In the genomic region with DNA sequence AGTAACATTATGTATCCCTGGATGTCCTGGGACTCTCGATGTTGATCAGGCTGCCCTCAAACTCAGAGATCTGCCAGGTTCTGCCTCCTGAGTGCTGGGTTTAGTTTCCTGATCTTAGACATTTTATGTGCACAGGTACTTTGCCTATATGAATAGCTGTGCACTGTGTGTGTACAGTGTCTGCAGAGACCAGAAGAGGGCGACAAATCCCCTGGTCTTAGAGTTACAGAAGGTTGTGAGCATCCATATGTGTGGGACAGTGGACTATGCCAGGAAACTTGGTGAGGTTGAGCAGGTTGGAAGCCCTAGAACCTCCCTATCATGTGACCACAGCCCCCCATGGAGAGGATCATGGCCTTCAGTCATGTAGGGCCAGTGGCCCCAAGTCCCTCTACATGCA, we compare ENCODE assay signal across 20 mouse cellular contexts. TPM values are rescaled to one million over a fixed set of nuclear protein-coding genes. Genes with fewer than 3 reads are reported as not detected.
A peak's percentile ranks its signal among the peaks of the same experiment; 100 is the strongest.
DNase-seq lines count a peak whose midpoint lies in the region; ATAC-seq and TF ChIP-seq lines count a peak whose summit lies in the region.
"Had no signal": no experiment of that assay in that cellular context is flagged by ENCODE, and none has a peak within 500 bp of the region (broad histone marks: within the 10 kb centered on the region; RNA-seq: fewer than 3 reads in every experiment).

No protein-coding gene starts in this region.

- no peaks in the 10 kb centered on the region for H3K36me3 ChIP-seq in intestine, postnatal 0 days (ENCODE audit: control insufficient read depth, insufficient read depth)
- no peaks in the 10 kb centered on the region for H3K36me3 ChIP-seq in intestine, embryonic 16.5 days (ENCODE audit: control insufficient read depth, insufficient read depth, low read length)
- no peaks in the 10 kb centered on the region for H3K36me3 ChIP-seq in ES-E14 (ENCODE audit: control insufficient read depth, insufficient read depth, low read length, poor library complexity, severe bottlenecking)
- H3K36me3 ChIP-seq: embryonic facial prominence, embryonic 12.5 days; limb, embryonic 10.5 days; lung, embryonic 15.5 days; midbrain, embryonic 10.5 days had no signal

- no peaks in the 10 kb centered on the region for H3K27me3 ChIP-seq in intestine, postnatal 0 days (replicated peaks; ENCODE audit: control insufficient read depth, insufficient read depth, low read length)
- H3K27me3 ChIP-seq in intestine, embryonic 16.5 days (replicated peaks; ENCODE audit: control insufficient read depth, insufficient read depth, low read length), result no peaks in the 10 kb centered on the region
- H3K27me3 ChIP-seq: embryonic facial prominence, embryonic 12.5 days; lung, embryonic 15.5 days had no signal

- no peak for ATAC-seq in intestine, postnatal 0 days
- ATAC-seq in intestine, embryonic 16.5 days, result no peak
- peak; percentile 56 for ATAC-seq in erythroblast, adult 5-6 weeks (replicated peaks; ENCODE audit: low FRiP score, poor library complexity, severe bottlenecking)
- ATAC-seq: inflammation-experienced regulatory T-cells, adult 6 months had no signal

- H3K4me1 ChIP-seq in intestine, postnatal 0 days (replicated peaks; ENCODE audit: control insufficient read depth, insufficient read depth, low read length), result no peaks in the 10 kb centered on the region
- H3K4me1 ChIP-seq in intestine, embryonic 16.5 days (ENCODE audit: control insufficient read depth, insufficient read depth, low read length), result no peaks in the 10 kb centered on the region
- no peaks in the 10 kb centered on the region for H3K4me1 ChIP-seq in ES-E14 (ENCODE audit: control insufficient read depth in 2 of 2, insufficient read depth in 2 of 2, low read length in 2 of 2, poor library complexity in 1 of 2)
- H3K4me1 ChIP-seq: embryonic facial prominence, embryonic 12.5 days; limb, embryonic 10.5 days; lung, embryonic 15.5 days; midbrain, embryonic 10.5 days had no signal

- TF ChIP-seq CTCF in intestine, postnatal 0 days (IDR thresholded peaks at IDR 0.05; ENCODE audit: low read depth), result peak; percentile 44; the same call in 1 of the 2 replicates

- DNase-seq in 416B (ENCODE audit: low read depth) (peak; percentile 57), ES-E14 (ENCODE audit: low read depth, low spot score) (peak; percentile 43)
- DNase-seq in right cerebral cortex, adult 18-20 months, result no peak
- DNase-seq in spleen, adult 12 weeks (ENCODE audit: low spot score), result no peak
- DNase-seq in kidney, postnatal 10 days, result no peak
- DNase-seq: adrenal gland, adult 2 months; cerebellum, adult 18-20 months; gastrocnemius, postnatal 25 days; heart, postnatal 4 days; kidney, postnatal 25 days; layer of hippocampus, postnatal 36 days had no signal

- H3K9me3 ChIP-seq in intestine, postnatal 0 days (ENCODE audit: control insufficient read depth), result no peaks in the 10 kb centered on the region
- no peaks in the 10 kb centered on the region for H3K9me3 ChIP-seq in intestine, embryonic 16.5 days (ENCODE audit: control insufficient read depth, low read length)
- no peaks in the 10 kb centered on the region for H3K9me3 ChIP-seq in ES-E14 (ENCODE audit: control insufficient read depth, insufficient read depth, low read depth, low read length)
- H3K9me3 ChIP-seq: embryonic facial prominence, embryonic 12.5 days; limb, embryonic 10.5 days; lung, embryonic 15.5 days; midbrain, embryonic 10.5 days had no signal

- in situ Hi-C loops in ES-E14 (cut with MboI; ENCODE audit: low sequenced_read_pairs in 2 of 2, unreplicated experiment in 2 of 2), result no loop called here

- no peak overlapping the region for H3K4me3 ChIP-seq in intestine, postnatal 0 days (ENCODE audit: low read depth, low read length)
- H3K4me3 ChIP-seq in intestine, embryonic 16.5 days (ENCODE audit: low read length), result no peak overlapping the region
- no peak overlapping the region for H3K4me3 ChIP-seq in ES-E14 (ENCODE audit: insufficient read depth in 1 of 2, low read depth in 1 of 2, low read length in 2 of 2, poor library complexity in 1 of 2, severe bottlenecking in 1 of 2)
- H3K4me3 ChIP-seq: embryonic facial prominence, embryonic 12.5 days; limb, embryonic 10.5 days; lung, embryonic 15.5 days; midbrain, embryonic 10.5 days had no signal

- WGBS in intestine, postnatal 0 days, result 70% methylated on average over 2 of the region's 2 CpGs
- 74% methylated on average over 2 of the region's 2 CpGs for WGBS in intestine, embryonic 16.5 days

- no peak overlapping the region for H3K4me2 ChIP-seq in intestine, postnatal 0 days (replicated peaks; ENCODE audit: low read depth)
- no peak overlapping the region for H3K4me2 ChIP-seq in intestine, embryonic 16.5 days (ENCODE audit: low read depth, low read length)
- H3K4me2 ChIP-seq: embryonic facial prominence, embryonic 12.5 days; heart, embryonic 11.5 days; lung, embryonic 15.5 days had no signal

- H3K9ac ChIP-seq in intestine, postnatal 0 days (ENCODE audit: low read depth, low read length), result no peak overlapping the region
- H3K9ac ChIP-seq in intestine, embryonic 16.5 days (ENCODE audit: low read depth, low read length), result no peak overlapping the region
- H3K9ac ChIP-seq in ES-E14 (ENCODE audit: insufficient read depth, low read depth, low read length, poor library complexity, severe bottlenecking), result no peak overlapping the region
- H3K9ac ChIP-seq: embryonic facial prominence, embryonic 12.5 days; lung, embryonic 15.5 days had no signal

- no peak overlapping the region for H3K27ac ChIP-seq in intestine, postnatal 0 days (ENCODE audit: low read depth, low read length)
- H3K27ac ChIP-seq in intestine, embryonic 16.5 days (ENCODE audit: low read length), result no peak overlapping the region
- H3K27ac ChIP-seq in ES-E14 (ENCODE audit: insufficient read depth, low read depth, low read length, poor library complexity, severe bottlenecking), result no peak overlapping the region
- H3K27ac ChIP-seq: embryonic facial prominence, embryonic 12.5 days; limb, embryonic 10.5 days; lung, embryonic 15.5 days; midbrain, embryonic 10.5 days had no signal

TF ChIP-seq in ES-E14, 5 proteins besides CTCF, POLR2A, EP300 and RAD21:
- TF ChIP-seq HCFC1 (IDR thresholded peaks at IDR 0.05; ENCODE audit: borderline replicate concordance, insufficient read depth, low read length), result no peak
- no peak for TF ChIP-seq MAFK (IDR thresholded peaks at IDR 0.05; ENCODE audit: insufficient read depth, low read depth, low read length)
- no peak for TF ChIP-seq ZNF384 (IDR thresholded peaks at IDR 0.05; ENCODE audit: low read depth, low read length)
- TF ChIP-seq CHD2 (IDR thresholded peaks at IDR 0.05; ENCODE audit: low read depth, low read length), result no peak
- TF ChIP-seq ZC3H11A (IDR thresholded peaks at IDR 0.05; ENCODE audit: borderline replicate concordance, low read depth, low read length), result no peak

RNA-seq across cellular contexts. Expression of a gene that starts 24.7 kb away (rescaled TPM):
- 10.3 and 11.1 TPM in 2 replicates for polyA plus RNA-seq in intestine, postnatal 0 days (2015; fragmentation: Nextera tagmentation; extraction: Ambion mirVana)
- 7.3 and 8.3 TPM in 2 replicates for polyA plus RNA-seq in intestine, embryonic 16.5 days (2015; fragmentation: Nextera tagmentation; extraction: Ambion mirVana)
- total RNA-seq in ES-E14 (2012; rRNA removed), result 15.3 and 19.9 TPM in 2 replicates
- 950 and 990 TPM in 2 replicates for total RNA-seq in erythroblast, adult 5-6 weeks (2015; ENCODE audit: low replicate concordance)
- 2,020 and 2,075 TPM in 2 replicates for total RNA-seq in erythroblast, adult 5-6 weeks (2017; ENCODE audit: low replicate concordance)

RNA-seq across cellular contexts. Expression of a gene that starts 51.2 kb away (rescaled TPM):
- 6.8 and 8.5 TPM in 2 replicates for polyA plus RNA-seq in intestine, postnatal 0 days (2015; fragmentation: Nextera tagmentation; extraction: Ambion mirVana)
- polyA plus RNA-seq in intestine, embryonic 16.5 days (2015; fragmentation: Nextera tagmentation; extraction: Ambion mirVana), result 12.3 and 13.0 TPM in 2 replicates
- 23.5 and 24.2 TPM in 2 replicates for total RNA-seq in ES-E14 (2012; rRNA removed)
- 20.4 and 22.8 TPM in 2 replicates for total RNA-seq in erythroblast, adult 5-6 weeks (2015; ENCODE audit: low replicate concordance)
- 18.3 and 20.4 TPM in 2 replicates for total RNA-seq in erythroblast, adult 5-6 weeks (2017; ENCODE audit: low replicate concordance)

Comparison
In these comparisons a context has a peak if more than half of its experiments do, and no peak if none do; other contexts are left out.
1. DNase-seq: peak in 416B (single experiment) and ES-E14 (single experiment); none in right cerebral cortex, adult 18-20 months (single experiment), spleen, adult 12 weeks (single experiment) and kidney, postnatal 10 days (single experiment).
2. RNA of a gene that starts 24.7 kb away (total RNA-seq): 950 to 2,075 TPM in erythroblast, adult 5-6 weeks; 15.3 to 19.9 TPM in ES-E14; every median in the first group is over 10 times any median in the second.